Mouse (Mus musculus): Measurements from ENCODE around the gene Gpr155. TPM values are rescaled to one million over a fixed set of nuclear protein-coding genes. Genes with fewer than 3 reads are reported as not detected.

The Gpr155 gene
- polyA plus RNA-seq, 1 experiment from 2014 or later, result 6.4 TPM

GRCm38 (mm10) chr2:73385641-73386355, 574 bp downstream of the Gpr155 start:
- peak overlapping the region; percentile 88 for H3K27ac ChIP-seq (replicated peaks)
- H3K4me3 ChIP-seq (replicated peaks), result peak overlapping the region; percentile 75
- 0 out of 2 replicates have a peak, but pooled peaks cover 4% of the 10 kb centered on the region for H3K27me3 ChIP-seq
- no peak; the same call in none of the 2 replicates for ATAC-seq (ENCODE audit: insufficient read depth)
- H3K9ac ChIP-seq, result peak overlapping the region; percentile 74
- H3K36me3 ChIP-seq (replicated peaks), result peaks cover 12% of the 10 kb centered on the region
- no peaks in the 10 kb centered on the region for H3K9me3 ChIP-seq (replicated peaks)
- H3K4me1 ChIP-seq (replicated peaks), result peaks cover 29% of the 10 kb centered on the region
- H3K4me2 ChIP-seq, result peak overlapping the region; percentile 99
- under 1% methylated on average over 29 of the region's 29 CpGs for WGBS (ENCODE audit: insufficient replicate concordance)

DNA sequence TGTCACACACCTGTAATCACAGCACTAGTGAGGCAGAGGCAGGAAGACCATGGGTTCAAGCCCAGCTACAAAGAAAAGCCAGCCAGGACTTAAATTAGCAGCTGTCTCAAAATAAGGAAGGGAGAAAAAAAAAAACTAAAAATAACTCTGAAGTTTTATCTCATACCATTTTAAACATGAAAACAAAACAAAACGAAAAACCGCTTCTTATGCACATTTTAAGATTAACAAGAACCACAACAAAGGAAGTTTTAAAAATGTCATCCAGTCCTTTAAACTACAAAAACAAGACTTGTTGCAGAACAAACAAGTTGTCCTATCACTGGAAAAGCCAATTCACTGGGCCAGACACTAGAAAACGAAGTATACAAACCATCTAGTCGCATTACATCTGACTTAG, 1.2 kb downstream of the Gpr155 start:
- H3K4me3 ChIP-seq (replicated peaks), result peak overlapping the region; percentile 75
- ATAC-seq (ENCODE audit: insufficient read depth), result no peak
- H3K27ac ChIP-seq (replicated peaks), result peak overlapping the region; percentile 88
- peaks cover 12% of the 10 kb centered on the region for H3K36me3 ChIP-seq (replicated peaks)
- 0 out of 2 replicates have a peak, but pooled peaks cover 4% of the 10 kb centered on the region for H3K27me3 ChIP-seq
- WGBS (ENCODE audit: insufficient replicate concordance), result 59% methylated on average over 4 of the region's 4 CpGs
- peak overlapping the region; percentile 99 for H3K4me2 ChIP-seq
- H3K9ac ChIP-seq, result peak overlapping the region; percentile 74
- peaks cover 29% of the 10 kb centered on the region for H3K4me1 ChIP-seq (replicated peaks)
- H3K9me3 ChIP-seq (replicated peaks), result no peaks in the 10 kb centered on the region

DNA sequence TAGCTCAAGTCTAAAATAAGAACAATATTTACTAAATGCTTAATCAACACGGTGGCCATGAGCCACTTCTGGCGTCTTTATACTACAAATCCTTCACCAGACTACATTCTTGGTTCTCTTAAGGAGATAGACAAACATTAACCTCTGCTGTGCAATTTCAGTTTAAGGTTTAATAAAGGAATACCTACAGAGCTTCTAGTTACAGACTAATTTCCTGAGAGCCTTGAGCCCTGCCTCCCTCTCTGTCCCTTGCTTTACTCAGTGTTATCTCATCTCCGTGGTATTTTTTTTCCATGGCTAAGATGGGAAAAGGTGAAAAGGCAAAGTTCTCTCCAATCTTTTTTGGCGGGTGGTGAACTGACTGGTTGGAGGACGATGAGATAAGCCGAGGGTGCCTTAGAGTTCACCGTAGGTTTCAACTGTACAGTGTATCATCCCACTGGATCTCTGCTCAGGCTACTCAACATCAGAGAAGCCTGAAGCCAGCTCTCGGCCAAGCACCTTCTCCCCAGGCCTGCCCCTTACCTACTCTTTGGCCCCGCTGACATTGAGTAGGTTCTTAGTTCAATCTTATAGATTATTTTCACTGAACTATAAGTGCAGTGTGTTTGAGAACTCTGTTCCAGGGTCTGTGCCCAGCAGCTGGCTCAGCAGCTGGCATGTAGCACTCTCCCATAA, 5.9 kb downstream of the Gpr155 start:
- no peak overlapping the region for H3K9ac ChIP-seq

DNA sequence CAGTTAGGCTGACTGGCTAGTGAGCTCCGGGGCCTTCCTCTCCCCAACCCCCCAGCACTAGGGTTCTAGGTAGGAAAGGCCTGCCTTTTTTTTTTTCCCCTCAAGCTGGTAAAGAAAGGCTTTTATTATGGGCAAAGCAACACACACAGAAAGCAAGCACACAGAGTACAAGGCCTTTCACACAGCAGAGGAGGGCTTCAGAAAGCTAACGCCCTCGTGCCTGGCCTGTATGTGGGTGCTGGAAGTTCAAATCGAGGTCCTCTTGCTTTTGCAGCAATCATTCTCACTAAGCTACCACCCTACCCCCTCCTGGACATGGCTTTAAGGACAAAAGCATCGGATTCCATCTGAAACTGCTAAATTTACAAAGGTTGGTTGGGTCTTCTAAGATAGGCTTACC, 6.7 kb downstream of the Gpr155 start:
- no peaks in the 10 kb centered on the region for H3K9me3 ChIP-seq (replicated peaks)
- H3K4me2 ChIP-seq, result no peak overlapping the region
- H3K4me3 ChIP-seq (replicated peaks), result no peak overlapping the region
- peaks cover 8% of the 10 kb centered on the region for H3K4me1 ChIP-seq (replicated peaks)
- H3K27me3 ChIP-seq, result no peaks in the 10 kb centered on the region
- H3K36me3 ChIP-seq (replicated peaks), result peaks cover 12% of the 10 kb centered on the region
- WGBS (ENCODE audit: insufficient replicate concordance), result 72% methylated on average over 5 of the region's 5 CpGs
- no peak overlapping the region for H3K27ac ChIP-seq (replicated peaks)
- H3K9ac ChIP-seq, result no peak overlapping the region
- no peak for ATAC-seq (ENCODE audit: insufficient read depth)

More for the DNA sequence above, 5.9 kb downstream of the Gpr155 start:
- H3K27ac ChIP-seq (replicated peaks), result no peak overlapping the region
- WGBS (ENCODE audit: insufficient replicate concordance), result 72% methylated on average over 9 of the region's 9 CpGs
- H3K4me2 ChIP-seq, result no peak overlapping the region
- peaks cover 16% of the 10 kb centered on the region for H3K4me1 ChIP-seq (replicated peaks)
- no peak overlapping the region for H3K4me3 ChIP-seq (replicated peaks)
- peaks cover 12% of the 10 kb centered on the region for H3K36me3 ChIP-seq (replicated peaks)
- no peaks in the 10 kb centered on the region for H3K9me3 ChIP-seq (replicated peaks)
- no peaks in the 10 kb centered on the region for H3K27me3 ChIP-seq
- no peak for ATAC-seq (ENCODE audit: insufficient read depth)

DNA sequence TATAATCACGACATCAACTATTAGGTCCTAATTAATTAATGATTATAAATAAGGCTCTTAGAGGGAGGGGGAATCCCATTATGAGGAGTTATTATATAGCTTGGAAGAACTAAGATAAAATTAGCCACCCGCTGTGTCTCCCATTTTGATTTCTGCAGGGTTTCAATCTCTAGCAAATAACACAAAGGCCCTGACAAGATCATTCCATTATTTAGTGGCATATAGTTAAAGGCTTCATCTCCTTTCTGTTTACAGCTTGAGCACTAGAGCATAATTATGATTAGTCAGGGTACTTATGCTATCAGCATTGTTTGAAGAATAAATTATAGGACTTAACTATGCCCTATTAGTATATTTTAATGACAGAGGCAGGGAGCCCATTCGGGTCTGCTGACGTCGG, 8.0 kb downstream of the Gpr155 start:
- Histone ChIP-seq H3K4me2 (no peak overlapping the region), H3K36me3 (replicated peaks) (peaks cover 12% of the 10 kb centered on the region), H3K4me3 (replicated peaks) (no peak overlapping the region), H3K9ac (no peak overlapping the region), H3K27me3 (no peaks in the 10 kb centered on the region), H3K9me3 (replicated peaks) (no peaks in the 10 kb centered on the region), H3K27ac (replicated peaks) (no peak overlapping the region), H3K4me1 (replicated peaks) (no peaks in the 10 kb centered on the region)
- no peak for ATAC-seq (ENCODE audit: insufficient read depth)
- 82% methylated on average over 5 of the region's 5 CpGs for WGBS (ENCODE audit: insufficient replicate concordance)

- no peak overlapping the region for H3K4me3 ChIP-seq (replicated peaks)
- no peaks in the 10 kb centered on the region for H3K9me3 ChIP-seq (replicated peaks)
- H3K4me2 ChIP-seq, result no peak overlapping the region
- no peak for ATAC-seq (ENCODE audit: insufficient read depth)
- H3K27me3 ChIP-seq, result no peaks in the 10 kb centered on the region
- no peak overlapping the region for H3K9ac ChIP-seq
- no peaks in the 10 kb centered on the region; the same call in 1 of the 2 replicates for H3K4me1 ChIP-seq (replicated peaks)
- peaks cover 8% of the 10 kb centered on the region; the same call in 1 of the 2 replicates for H3K36me3 ChIP-seq (replicated peaks)
- 0 out of 2 replicates have a peak overlapping the region, but pooled peaks have one; percentile 29 for H3K27ac ChIP-seq (replicated peaks)
- 65% methylated on average over 9 of the region's 9 CpGs for WGBS (ENCODE audit: insufficient replicate concordance)
Measured at GRCm38 (mm10) chr2:73371530-73372335, 14.6 kb downstream of the Gpr155 start.

DNA sequence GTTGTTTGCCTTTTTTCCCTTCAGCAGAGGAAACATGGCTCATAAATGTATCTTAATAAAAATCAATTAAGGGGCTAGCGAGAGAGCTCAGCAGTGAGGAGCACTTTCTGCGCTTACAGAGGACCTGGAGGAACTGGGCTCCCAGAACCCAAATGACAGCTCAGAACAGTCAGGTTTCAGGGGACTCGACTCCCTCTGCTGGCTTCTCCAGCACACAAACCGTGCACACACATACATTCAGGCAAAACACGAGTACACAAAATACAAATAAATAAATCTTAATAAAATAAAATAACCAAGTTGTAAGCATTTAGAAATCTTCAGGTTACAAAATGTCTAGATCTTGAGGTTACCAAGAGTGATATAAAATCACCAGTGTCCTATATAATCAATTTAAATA, 22.9 kb downstream of the Gpr155 start:
- WGBS (ENCODE audit: insufficient replicate concordance), result 76% methylated on average over 5 of the region's 5 CpGs

GRCm38 (mm10) chr2:73360536-73360935, 25.8 kb downstream of the Gpr155 start:
- Histone ChIP-seq H3K27me3 (no peaks in the 10 kb centered on the region), H3K9ac (no peak overlapping the region), H3K36me3 (replicated peaks) (peaks cover 26% of the 10 kb centered on the region), H3K4me1 (replicated peaks) (peaks cover 29% of the 10 kb centered on the region), H3K9me3 (replicated peaks) (no peaks in the 10 kb centered on the region), H3K27ac (replicated peaks) (peak overlapping the region; percentile 95), H3K4me2 (peak overlapping the region; percentile 63), H3K4me3 (replicated peaks) (no peak overlapping the region)
- WGBS (ENCODE audit: insufficient replicate concordance), result 54% methylated on average over 2 of the region's 2 CpGs
- ATAC-seq (ENCODE audit: insufficient read depth), result peak; percentile 57

More for the DNA sequence above, 22.9 kb downstream of the Gpr155 start:
- peaks cover 19% of the 10 kb centered on the region for H3K36me3 ChIP-seq (replicated peaks)
- no peak for ATAC-seq (ENCODE audit: insufficient read depth)
- no peak overlapping the region for H3K4me2 ChIP-seq
- H3K9me3 ChIP-seq (replicated peaks), result no peaks in the 10 kb centered on the region
- H3K27ac ChIP-seq (replicated peaks), result no peak overlapping the region
- no peak overlapping the region for H3K9ac ChIP-seq
- H3K4me1 ChIP-seq (replicated peaks), result peaks cover 25% of the 10 kb centered on the region
- H3K27me3 ChIP-seq, result no peaks in the 10 kb centered on the region
- no peak overlapping the region for H3K4me3 ChIP-seq (replicated peaks)

- no peaks in the 10 kb centered on the region for H3K9me3 ChIP-seq (replicated peaks)
- H3K4me1 ChIP-seq (replicated peaks), result peaks cover 29% of the 10 kb centered on the region
- H3K9ac ChIP-seq, result peak overlapping the region; percentile 37; the same call in 1 of the 2 replicates
- H3K27ac ChIP-seq (replicated peaks), result peak overlapping the region; percentile 95
- H3K27me3 ChIP-seq, result no peaks in the 10 kb centered on the region
- ATAC-seq (ENCODE audit: insufficient read depth), result peak; percentile 100
- peak overlapping the region; percentile 16 for H3K4me3 ChIP-seq (replicated peaks)
- H3K4me2 ChIP-seq, result peak overlapping the region; percentile 63
- peaks cover 26% of the 10 kb centered on the region for H3K36me3 ChIP-seq (replicated peaks)
- WGBS (ENCODE audit: insufficient replicate concordance), result 40% methylated on average over 5 of the region's 5 CpGs
Measured at GRCm38 (mm10) chr2:73359941-73360340, 26.4 kb downstream of the Gpr155 start.

- Histone ChIP-seq H3K27me3 (no peaks in the 10 kb centered on the region), H3K27ac (replicated peaks) (0 out of 2 replicates have a peak overlapping the region, but pooled peaks have one; percentile 3), H3K9ac (no peak overlapping the region), H3K4me2 (no peak overlapping the region), H3K36me3 (replicated peaks) (peaks cover 31% of the 10 kb centered on the region), H3K4me3 (replicated peaks) (no peak overlapping the region), H3K9me3 (replicated peaks) (no peaks in the 10 kb centered on the region), H3K4me1 (replicated peaks) (peaks cover 29% of the 10 kb centered on the region)
- WGBS (ENCODE audit: insufficient replicate concordance), result 85% methylated on average over 18 of the region's 18 CpGs
- no peak for ATAC-seq (ENCODE audit: insufficient read depth)
Measured at GRCm38 (mm10) chr2:73357004-73357403, 29.4 kb downstream of the Gpr155 start.

Data from liver, embryonic 15.5 days (tissue).